ENCODE assay signal across 31 mouse cellular contexts in genomic region chr11:33061570-33061969, GRCm38 (mm10).
"Had no signal": no experiment of that assay in that cellular context is flagged by ENCODE, and none has a peak within 500 bp of the region (broad histone marks: within the 10 kb centered on the region; RNA-seq: fewer than 3 reads in every experiment).

No protein-coding gene starts in this region.

- ATAC-seq: liver, embryonic 12.5 days; liver, postnatal 0 days; lung, postnatal 0 days; midbrain, embryonic 13.5 days; midbrain, embryonic 15.5 days had no signal

- H3K9ac ChIP-seq: limb, embryonic 12.5 days; limb, embryonic 13.5 days; limb, embryonic 15.5 days; liver, embryonic 12.5 days; liver, embryonic 13.5 days; liver, embryonic 14.5 days; liver, embryonic 15.5 days; liver, postnatal 0 days; lung, embryonic 14.5 days; lung, embryonic 15.5 days; midbrain, embryonic 12.5 days; midbrain, embryonic 13.5 days; midbrain, embryonic 15.5 days; neural tube, embryonic 12.5 days had no signal

- H3K4me2 ChIP-seq: limb, embryonic 12.5 days; limb, embryonic 13.5 days; limb, embryonic 15.5 days; liver, embryonic 11.5 days; liver, embryonic 12.5 days; liver, embryonic 13.5 days; liver, embryonic 15.5 days; lung, embryonic 14.5 days; lung, embryonic 15.5 days; midbrain, embryonic 12.5 days; midbrain, embryonic 13.5 days; midbrain, embryonic 15.5 days; neural tube, embryonic 12.5 days had no signal

- H3K27ac ChIP-seq: left cerebral cortex, adult 2 months; limb, embryonic 10.5 days; limb, embryonic 12.5 days; limb, embryonic 13.5 days; limb, embryonic 15.5 days; liver, embryonic 12.5 days; liver, embryonic 13.5 days; liver, embryonic 14.5 days; liver, embryonic 15.5 days; lung, embryonic 15.5 days; macrophage; midbrain, embryonic 10.5 days; midbrain, embryonic 12.5 days; midbrain, embryonic 13.5 days; midbrain, embryonic 15.5 days; neural tube, embryonic 12.5 days had no signal

- H3K27me3 ChIP-seq: liver, embryonic 12.5 days; liver, embryonic 13.5 days; liver, embryonic 15.5 days; lung, embryonic 15.5 days; midbrain, embryonic 12.5 days; midbrain, embryonic 13.5 days; midbrain, embryonic 15.5 days; neural tube, embryonic 12.5 days had no signal

- H3K9me3 ChIP-seq: limb, embryonic 10.5 days; limb, embryonic 12.5 days; limb, embryonic 13.5 days; limb, embryonic 15.5 days; liver, embryonic 12.5 days; liver, embryonic 13.5 days; liver, embryonic 15.5 days; lung, embryonic 15.5 days; megakaryocyte, embryonic 14.5 days; midbrain, embryonic 10.5 days; midbrain, embryonic 12.5 days; midbrain, embryonic 13.5 days; midbrain, embryonic 15.5 days; neural tube, embryonic 12.5 days had no signal

- DNase-seq: left cerebral cortex, postnatal 4 days; liver; liver, embryonic 13.5 days; liver, postnatal 0 days; lung, adult 18-20 months; lung, adult 2 months; lung, embryonic 14.5 days; lung, postnatal 10 days; lung, postnatal 14 days; lung, postnatal 36 days; lung, postnatal 4 days; midbrain, embryonic 14.5 days had no signal

- H3K36me3 ChIP-seq: limb, embryonic 10.5 days; limb, embryonic 12.5 days; limb, embryonic 13.5 days; limb, embryonic 15.5 days; liver, embryonic 12.5 days; liver, embryonic 13.5 days; liver, embryonic 15.5 days; lung, embryonic 15.5 days; midbrain, embryonic 10.5 days; midbrain, embryonic 12.5 days; midbrain, embryonic 13.5 days; midbrain, embryonic 15.5 days; neural tube, embryonic 12.5 days had no signal

- H3K4me1 ChIP-seq: liver, embryonic 12.5 days; liver, embryonic 13.5 days; liver, embryonic 15.5 days; lung, embryonic 15.5 days; megakaryocyte, embryonic 14.5 days; midbrain, embryonic 12.5 days; midbrain, embryonic 13.5 days; midbrain, embryonic 15.5 days; neural tube, embryonic 12.5 days had no signal

- H3K4me3 ChIP-seq: left cerebral cortex, adult 2 months; limb, embryonic 10.5 days; limb, embryonic 12.5 days; limb, embryonic 13.5 days; limb, embryonic 15.5 days; liver, embryonic 12.5 days; liver, embryonic 13.5 days; liver, embryonic 15.5 days; lung, embryonic 15.5 days; megakaryocyte, embryonic 14.5 days; midbrain, embryonic 10.5 days; midbrain, embryonic 12.5 days; midbrain, embryonic 13.5 days; midbrain, embryonic 15.5 days; myocyte; neural tube, embryonic 12.5 days had no signal
